Mouse (Mus musculus) stomach, embryonic 14.5 days (tissue): ENCODE data around the gene Upf3a. TPM values are rescaled to one million over a fixed set of nuclear protein-coding genes. Genes with fewer than 3 reads are reported as not detected.
"Not testable (repeated sequence)": the region's sequence is repeated elsewhere in the genome, so short reads cannot be mapped to it uniquely, and the experiment has no call there.

Experiments used
- ATAC-seq: fragments of 200-750 bp; cut with Nextera tagmentation; 2 replicates; pipeline ENCODE4 v1.8.0; 2017; ENCODE audit warnings: low read depth, moderate TSS enrichment; ENCODE audit not compliant: insufficient number of reproducible peaks, insufficient read depth, low FRiP score
- H3K27ac ChIP-seq: fragments of 300-500 bp; sonication (generic); 2 replicates; pipeline ENCODE4 v1.5.1; 2014; ENCODE audit warnings: mild to moderate bottlenecking, low read length, moderate library complexity, mixed read lengths
- H3K27me3 ChIP-seq: fragments of 300-500 bp; sonication (generic); 2 replicates; pipeline ENCODE4 v1.6.1; 2014; ENCODE audit warnings: low read length, control low read depth, mixed read lengths; ENCODE audit not compliant: control insufficient read depth, insufficient read depth
- H3K36me3 ChIP-seq: fragments of 300-500 bp; sonication (generic); 2 replicates; pipeline ENCODE4 v1.6.1; 2014; ENCODE audit warnings: mild to moderate bottlenecking, control low read depth, low read length, moderate library complexity, mixed read lengths; ENCODE audit not compliant: control insufficient read depth, insufficient read depth
- H3K4me1 ChIP-seq: fragments of 300-500 bp; sonication (generic); 2 replicates; pipeline ENCODE4 v1.6.1; 2014; ENCODE audit warnings: low read length, control low read depth, mixed read lengths; ENCODE audit not compliant: control insufficient read depth, insufficient read depth
- H3K4me2 ChIP-seq: fragments of 300-500 bp; sonication (generic); replicated peaks from 2 replicates; pipeline ENCODE4 v1.6.1; 2014; ENCODE audit warnings: low read depth, low read length, control low read depth
- H3K4me3 ChIP-seq: fragments of 300-500 bp; sonication (generic); 2 replicates; pipeline ENCODE4 v1.5.1; 2014; ENCODE audit warnings: low read depth, low read length, control low read depth
- H3K9ac ChIP-seq: fragments of 300-500 bp; sonication (generic); replicated peaks from 2 replicates; pipeline ENCODE4 v1.6.1; 2014; ENCODE audit warnings: low read depth, mild to moderate bottlenecking, control low read depth, low read length, moderate library complexity, mixed read lengths
- H3K9me3 ChIP-seq: fragments of 300-500 bp; sonication (generic); 2 replicates; pipeline ENCODE4 v1.6.1; 2016; ENCODE audit warnings: low read depth, low read length, control low read depth; ENCODE audit not compliant: control insufficient read depth
- WGBS: fragments of 180-500 bp; shearing (Covaris S2); extraction: QIAGEN DNeasy Blood & Tissue Kit; methylation state at CpG from one replicate; pipeline ENCODE4 v1.1.7; 2014; 5-methylcytosine and 5-hydroxymethylcytosine counted together
- polyA plus RNA-seq: library from polyadenylated mRNA; unstranded; fragments of >200 nt; fragmentation: Nextera tagmentation; extraction: Ambion mirVana; gene quantifications from 2 replicates; pipeline ENCODE4 v1.2.1, GENCODE M21; 2014

The Upf3a gene
- polyA plus RNA-seq, 1 experiment from 2014 or later, result 44.0 TPM

GRCm38 (mm10) chr8:13799566-13799965 is 14.2 kb downstream of the Upf3a start:
- Histone ChIP-seq H3K36me3 (peaks cover 39% of the 10 kb centered on the region), H3K9me3 (no peaks in the 10 kb centered on the region), H3K27me3 (no peaks in the 10 kb centered on the region), H3K4me3 (no peak overlapping the region), H3K27ac (no peak overlapping the region), H3K4me1 (no peaks in the 10 kb centered on the region), H3K9ac (no peak overlapping the region), H3K4me2 (no peak overlapping the region)
- no peak for ATAC-seq
- 91% methylated on average over 5 of the region's 5 CpGs for WGBS

GRCm38 (mm10) chr8:13828598-13829172 is 43.3 kb downstream of the Upf3a start:
- Histone ChIP-seq H3K27ac (no peak overlapping the region), H3K27me3 (no peaks in the 10 kb centered on the region), H3K9ac (no peak overlapping the region), H3K4me3 (no peak overlapping the region), H3K4me2 (no peak overlapping the region), H3K9me3 (no peaks in the 10 kb centered on the region), H3K36me3 (no peaks in the 10 kb centered on the region), H3K4me1 (no peaks in the 10 kb centered on the region)
- no peak for ATAC-seq
- 62% methylated on average over 7 of the region's 7 CpGs for WGBS

DNA sequence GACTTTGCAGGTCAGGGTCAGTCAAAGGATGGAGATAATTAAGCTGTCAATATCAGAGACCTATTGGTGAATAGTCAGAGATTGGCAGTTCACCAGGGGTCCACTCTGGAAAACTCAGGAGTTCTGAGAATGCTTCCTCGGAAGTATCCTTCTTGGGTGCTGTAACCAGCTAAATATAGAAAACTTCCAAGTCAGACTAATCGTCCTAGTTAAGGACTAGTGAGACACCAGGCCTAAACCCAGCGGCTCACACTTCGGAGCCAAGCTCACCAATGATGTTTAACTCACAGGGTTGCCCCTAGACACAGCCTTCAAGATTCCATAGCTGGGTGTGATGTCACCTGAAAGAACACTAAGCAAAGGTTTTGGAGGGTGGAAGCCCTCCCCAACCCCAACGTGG is 52.9 kb downstream of the Upf3a start, which contains the start of gene AF366264:
TSS of gene AF366264 (minus strand) at position 101 of the 400 bp plus-strand sequence.
- not testable (repeated sequence) for H3K4me1 ChIP-seq, H3K9ac ChIP-seq, H3K27me3 ChIP-seq, H3K9me3 ChIP-seq, H3K4me2 ChIP-seq, H3K4me3 ChIP-seq, ATAC-seq, H3K27ac ChIP-seq, H3K36me3 ChIP-seq
- 88% methylated on average over 5 of the region's 5 CpGs for WGBS

DNA sequence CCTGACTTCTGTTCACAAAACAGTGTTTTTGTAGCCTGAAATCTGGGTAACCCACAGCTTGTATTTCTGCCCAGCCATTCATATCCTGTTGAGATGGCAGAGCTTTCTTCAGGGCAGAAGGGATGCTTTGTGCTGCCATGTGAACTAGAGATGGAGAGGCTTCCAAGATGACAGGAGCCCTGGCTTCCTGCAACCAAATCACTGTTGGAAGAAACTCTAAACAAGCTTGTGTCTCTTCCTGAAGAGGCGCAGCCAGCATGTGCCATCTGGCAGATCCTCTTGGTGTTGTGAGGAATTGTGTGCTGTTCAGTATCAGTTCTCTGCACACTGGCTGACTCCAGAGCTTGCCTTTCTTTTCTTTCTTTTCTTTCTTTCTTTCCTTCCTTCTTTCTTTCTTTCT is 57.9 kb downstream of the Upf3a start:
- H3K4me1 ChIP-seq, ATAC-seq, H3K27me3 ChIP-seq, H3K4me3 ChIP-seq, H3K9me3 ChIP-seq, H3K36me3 ChIP-seq, H3K4me2 ChIP-seq, H3K9ac ChIP-seq, H3K27ac ChIP-seq: not testable (repeated sequence)
- WGBS, result 81% methylated on average over 1 of the region's 1 CpGs

Other genes with a start within 250 kb of the Upf3a start
- gene 1700029H14Rik, start 223.2 kb upstream of the Upf3a start, polyA plus RNA-seq, result not detected in 2 replicates
- gene Rasa3, start 108.0 kb upstream of the Upf3a start, polyA plus RNA-seq, result 23.0 and 27.7 TPM in 2 replicates
- 0.12 TPM in 1 of 2 replicates, not detected in the other for gene Cfap97d2, start 79.7 kb upstream of the Upf3a start, polyA plus RNA-seq
- 211 and 213 TPM in 2 replicates for gene Cdc16, start 27.9 kb upstream of the Upf3a start, polyA plus RNA-seq
- gene AF366264, start 52.8 kb downstream of the Upf3a start, polyA plus RNA-seq, result not detected in 2 replicates
- 40.2 and 41.1 TPM in 2 replicates for gene Champ1, start 84.0 kb downstream of the Upf3a start, polyA plus RNA-seq
- 47.9 and 49.5 TPM in 2 replicates for gene Coprs, start 104.7 kb downstream of the Upf3a start, polyA plus RNA-seq